8 mouse cellular contexts compared by ENCODE assay signal in genomic region chr1:160194529-160195336, GRCm38 (mm10). TPM values are rescaled to one million over a fixed set of nuclear protein-coding genes. Genes with fewer than 3 reads are reported as not detected.
DNase-seq lines count a peak whose midpoint lies in the region; ATAC-seq lines count a peak whose summit lies in the region.

TSS of gene Mrps14 (plus strand) at chr1:160195215.

- peak within 1 kb of the TSS; percentile 77 for H3K27ac ChIP-seq in intestine, embryonic 14.5 days (ENCODE audit: low read depth)

- no peaks in the 10 kb centered on the region for H3K9me3 ChIP-seq in intestine, embryonic 14.5 days (ENCODE audit: control insufficient read depth, low read length)

- peak within 1 kb of the TSS; percentile 77 for H3K9ac ChIP-seq in intestine, embryonic 14.5 days (ENCODE audit: low read length)

- WGBS in intestine, embryonic 14.5 days, result 6% methylated on average over 31 of the region's 31 CpGs

- peak within 1 kb of the TSS; percentile 91 for H3K4me3 ChIP-seq in intestine, embryonic 14.5 days (ENCODE audit: low read depth, low read length)

- H3K27me3 ChIP-seq in intestine, embryonic 14.5 days (replicated peaks; ENCODE audit: control insufficient read depth, insufficient read depth, low read length), result no peaks in the 10 kb centered on the region

- H3K4me2 ChIP-seq in intestine, embryonic 14.5 days (ENCODE audit: low read length), result peak within 1 kb of the TSS; percentile 70

- H3K4me1 ChIP-seq in intestine, embryonic 14.5 days (replicated peaks; ENCODE audit: control insufficient read depth, insufficient read depth, low read length), result peaks cover 14% of the 10 kb centered on the region

- intact Hi-C loops in left cerebral cortex, postnatal 14 days (cut with DNase I), result no loop called here

- peak; percentile 99 for ATAC-seq in intestine, embryonic 14.5 days (replicated peaks; ENCODE audit: low FRiP score, low TSS enrichment, low read depth)

- H3K36me3 ChIP-seq in intestine, embryonic 14.5 days (ENCODE audit: control insufficient read depth, insufficient read depth, low read length), result peaks cover 29% of the 10 kb centered on the region; the same call in 1 of the 2 replicates

- peak; percentile 95 to 96 for DNase-seq in adrenal gland, adult 18-20 months (ENCODE audit: low spot score in 2 of 2)
- peak; percentile 98 for DNase-seq in embryo, embryonic 11 days
- DNase-seq in gastrocnemius, postnatal 25 days, result peak; percentile 98
- peak; percentile 96 for DNase-seq in intestine, embryonic 14.5 days (ENCODE audit: low spot score)
- peak; percentile 98 to 99 for DNase-seq in left cerebral cortex, postnatal 14 days (ENCODE audit: low spot score in 2 of 2)
- peak; percentile 99 for DNase-seq in mesoderm, embryonic 11.5 days (ENCODE audit: low read depth, low spot score)
- DNase-seq in right cerebral cortex, postnatal 36 days (ENCODE audit: low spot score in 2 of 2), result peak; percentile 98 to 99
- DNase-seq in yolk sac, embryonic 10.5 days (ENCODE audit: low spot score), result peak; percentile 97

RNA-seq across cellular contexts. Expression of gene Mrps14, which starts in this region (rescaled TPM):
- total RNA-seq in adrenal gland, adult 18-20 months (2021), result 100 to 1,000 TPM; 101 TPM
- total RNA-seq in gastrocnemius, postnatal 25 days (2021), result 10 to 100 TPM; 74.2 to 76.1 TPM
- polyA plus RNA-seq in intestine, embryonic 14.5 days (2014; fragmentation: Nextera tagmentation; extraction: Ambion mirVana), result 262 and 276 TPM in 2 replicates
- 10 to 100 TPM; 57.8 to 58.5 TPM for total RNA-seq in left cerebral cortex, postnatal 14 days (2021)

Comparison
In these comparisons a context has a peak if more than half of its experiments do, and no peak if none do; other contexts are left out.
1. Peak in every context shown above with its lines: DNase-seq, ATAC-seq, H3K4me3 ChIP-seq and H3K27ac ChIP-seq.